Mouse (Mus musculus) left cerebral cortex, postnatal 4 days (tissue): Measurements from ENCODE around the gene Higd1c. TPM values are rescaled to one million over a fixed set of nuclear protein-coding genes. Genes with fewer than 3 reads are reported as not detected.
"Not testable (repeated sequence)": the region's sequence is repeated elsewhere in the genome, so short reads cannot be mapped to it uniquely, and the experiment has no call there.

Source experiments
- DNase-seq: peaks from one replicate; pipeline ENCODE4 v3.0.0-alpha.2; 2022
- intact Hi-C: fragments of 180-260 bp; cut with DNase I; formaldehyde crosslinking; loops from one replicate; pipeline ENCODE4 v1.15.1; 2025
- total RNA-seq, 2 experiments: library from RNA; stranded (reverse); gene quantifications; 2 replicates each; pipeline ENCODE4 v1.2.3; 2021

The Higd1c gene
- total RNA-seq, 2 experiments from 2014 or later: not detected

- intact Hi-C loops, DNase-seq: not testable (repeated sequence)
Observed at GRCm38 (mm10) chr15:100353399-100353798, 10.9 kb upstream of the Higd1c start.

GRCm38 (mm10) chr15:100355876-100356275 lies 8.5 kb upstream of the Higd1c start:
- intact Hi-C loops: no loop called here
- no peak for DNase-seq

DNA sequence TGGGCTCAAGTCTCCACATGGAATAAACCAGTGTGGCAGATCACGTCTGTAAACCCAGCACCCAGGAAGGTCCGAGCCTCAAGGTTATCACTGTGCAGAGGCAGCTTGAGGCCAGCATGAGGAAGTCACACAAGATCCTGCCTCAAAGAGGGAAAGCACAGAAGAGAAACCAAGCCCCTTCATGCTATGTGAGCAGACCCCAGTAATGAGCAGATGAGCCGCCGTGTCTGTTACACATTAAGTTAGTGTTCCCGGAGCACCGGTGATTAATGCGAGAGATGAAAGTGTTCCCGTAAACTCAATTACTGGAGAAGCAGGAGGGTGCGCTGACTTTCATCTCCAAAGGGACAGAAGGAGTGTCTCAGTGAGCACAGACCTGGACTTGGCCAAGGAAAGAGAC lies 1.6 kb downstream of the Higd1c start:
- intact Hi-C loops, DNase-seq: not testable (repeated sequence)

DNA sequence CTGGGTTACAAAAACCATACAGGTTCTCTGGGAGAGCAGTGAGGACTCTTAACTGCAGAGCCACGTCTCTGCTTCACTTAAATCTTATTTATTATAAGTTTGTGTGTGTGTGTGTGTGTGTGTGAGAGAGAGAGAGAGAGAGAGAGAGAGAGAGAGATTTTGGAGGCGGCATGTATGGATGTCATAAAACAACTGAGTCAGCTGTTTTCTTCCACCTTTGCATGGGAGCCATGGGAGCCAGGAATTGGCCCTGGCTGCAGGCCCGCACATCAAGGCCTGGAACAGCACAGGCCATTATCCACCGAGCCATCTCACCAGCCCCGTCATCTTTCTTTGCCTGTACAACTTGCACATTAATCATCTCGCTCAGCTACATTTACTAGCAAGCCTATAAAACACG lies 2.8 kb downstream of the Higd1c start:
- no peak for DNase-seq
- intact Hi-C loops: no loop called here

- intact Hi-C loops: no loop called here
Observed at GRCm38 (mm10) chr15:100375066-100375465, 10.7 kb downstream of the Higd1c start.

DNA sequence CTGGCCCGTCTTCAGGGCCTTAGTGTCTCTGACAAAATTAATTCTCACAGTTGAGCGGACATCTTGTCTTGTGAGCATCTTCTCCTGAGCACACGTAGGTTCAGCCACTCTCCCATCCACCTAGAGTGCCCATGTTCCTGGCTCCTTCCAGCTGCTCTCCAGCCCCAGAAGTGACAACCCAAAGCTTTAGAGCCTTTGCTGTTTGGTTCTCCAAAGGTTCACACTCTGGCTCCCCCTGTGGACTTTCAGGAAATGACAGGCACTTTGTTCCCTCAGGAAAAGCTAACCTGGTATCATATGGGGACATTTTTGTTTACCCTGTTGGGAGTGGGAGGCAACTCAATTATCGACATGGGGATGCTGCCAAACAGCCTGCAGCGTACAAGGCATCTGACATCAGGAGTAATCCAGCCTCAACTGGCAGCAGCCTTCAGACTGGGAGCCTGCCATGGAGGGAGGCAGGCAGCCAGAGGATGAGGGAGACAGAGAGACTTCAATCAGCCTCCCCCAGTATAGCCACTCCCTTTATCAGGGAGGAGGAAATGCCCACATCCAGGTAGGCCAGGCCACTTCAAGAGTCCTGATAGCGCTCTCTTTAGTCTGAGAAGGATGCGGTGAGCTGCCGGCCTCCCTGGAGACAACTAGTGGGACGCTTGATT lies 13.6 kb downstream of the Higd1c start:
- peak; percentile 83 for DNase-seq
- intact Hi-C loops: not testable (repeated sequence)

More at GRCm38 (mm10) chr15:100375066-100375465, 10.7 kb downstream of the Higd1c start:
- peak; percentile 69 for DNase-seq

DNA sequence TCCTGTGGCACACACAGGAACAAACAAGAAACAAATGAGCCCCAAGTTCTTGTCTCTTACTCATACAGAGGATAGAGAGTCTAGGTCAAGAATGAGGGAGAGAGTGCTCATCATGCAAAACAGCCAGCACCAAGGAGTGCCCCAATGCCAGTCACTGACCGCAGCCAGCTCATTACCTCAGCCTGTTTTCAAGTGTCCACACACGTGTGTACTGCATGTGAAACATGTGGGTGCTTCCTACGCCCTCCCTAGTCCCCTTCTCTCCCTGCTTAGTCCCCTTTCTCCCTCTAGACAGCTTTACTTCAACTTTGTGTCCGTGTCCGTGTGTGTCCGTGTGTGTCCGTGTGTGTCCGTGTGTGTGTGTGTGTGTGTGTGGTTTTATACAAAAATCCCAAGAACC lies 15.3 kb downstream of the Higd1c start:
- intact Hi-C loops: no loop called here
- DNase-seq: no peak

DNA sequence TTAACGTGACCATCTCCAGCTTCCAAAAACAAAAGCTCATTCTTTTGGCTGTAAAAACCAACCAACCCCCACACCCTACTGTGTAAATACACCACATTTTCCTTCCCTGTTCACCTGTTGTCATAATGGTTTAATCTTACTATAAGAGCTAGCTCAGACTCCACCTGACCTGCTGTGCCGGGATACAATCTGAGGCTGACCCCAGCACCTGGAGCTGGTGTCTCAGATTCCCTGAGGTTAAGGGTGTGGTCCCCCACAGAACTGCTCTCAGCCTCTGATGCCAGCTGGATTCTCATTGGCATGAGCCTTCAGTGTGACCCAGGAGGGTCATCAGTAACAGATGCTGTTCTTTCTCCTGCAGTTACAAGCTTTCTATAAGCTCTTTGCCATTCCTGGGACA lies 15.8 kb downstream of the Higd1c start:
- DNase-seq: no peak
- intact Hi-C loops: no loop called here

DNA sequence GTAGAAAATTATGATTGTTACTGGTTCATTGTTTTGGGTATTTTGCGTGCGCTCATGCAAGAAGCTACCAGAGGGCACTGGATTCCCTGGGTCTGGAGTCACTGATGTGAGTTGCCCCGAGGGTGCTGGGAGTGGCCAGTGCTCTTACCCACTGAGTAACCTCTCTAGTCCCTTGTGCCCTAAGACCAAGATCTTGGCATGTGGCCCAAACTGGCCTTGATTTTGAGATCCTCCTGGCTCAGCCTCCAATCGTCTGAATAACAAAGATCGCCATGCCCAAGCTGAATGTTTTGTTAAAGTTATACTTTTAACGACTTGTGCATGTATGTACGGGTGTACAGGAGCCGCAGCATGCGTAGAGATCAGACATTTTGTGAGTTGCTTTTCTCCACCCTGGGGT lies 21.4 kb downstream of the Higd1c start:
- no peak for DNase-seq
- intact Hi-C loops: no loop called here

- intact Hi-C loops: no loop called here
- DNase-seq: no peak
Observed at GRCm38 (mm10) chr15:100387544-100388223, 23.3 kb downstream of the Higd1c start.

DNA sequence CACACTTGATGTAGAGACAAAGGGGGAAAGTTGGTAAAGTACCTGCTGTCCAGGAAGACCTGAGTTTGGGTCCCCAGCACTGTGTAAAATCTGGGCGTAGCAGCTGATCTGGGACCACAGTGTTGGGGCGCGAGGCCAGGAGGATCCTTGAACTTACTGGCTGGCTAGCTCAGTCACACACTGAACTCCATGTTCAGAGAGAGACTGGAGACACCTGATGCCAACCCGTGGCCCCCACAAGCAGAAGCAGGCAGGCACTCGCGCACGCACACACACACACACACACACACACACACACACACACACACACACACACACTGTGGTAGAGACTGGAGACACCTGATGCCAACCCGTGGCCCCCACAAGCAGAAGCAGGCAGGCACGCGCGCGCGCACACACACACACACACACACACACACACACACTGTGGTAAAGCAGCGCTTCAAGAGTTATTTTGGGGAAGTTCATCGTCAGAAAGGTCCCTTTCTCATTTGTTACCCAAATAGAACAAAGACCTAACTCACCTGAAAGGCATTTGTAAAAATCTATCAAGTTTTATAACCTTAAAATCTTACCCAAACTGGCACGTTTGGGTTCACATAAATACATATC lies 24.0 kb downstream of the Higd1c start:
- no peak for DNase-seq
- intact Hi-C loops: no loop called here

DNA sequence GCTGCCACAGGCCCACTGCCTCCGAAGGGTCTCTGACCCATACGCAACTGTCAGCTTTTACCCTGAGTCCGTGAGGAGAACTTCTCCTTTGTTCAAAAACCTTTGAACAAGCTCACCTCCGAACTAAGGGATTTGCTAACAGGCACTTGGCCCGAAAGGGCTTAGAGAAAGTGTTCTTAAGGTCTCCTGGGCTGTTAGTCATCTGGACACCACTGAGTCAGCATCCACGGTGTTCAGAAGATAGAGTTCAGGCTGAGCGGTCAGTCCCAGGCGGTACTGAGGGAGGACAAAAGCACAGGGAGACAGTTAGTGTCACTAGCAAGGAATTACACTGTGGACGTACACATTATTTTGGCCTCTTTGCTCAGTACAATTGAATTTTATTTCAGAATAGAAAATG lies 24.5 kb downstream of the Higd1c start:
- intact Hi-C loops: no loop called here

DNA sequence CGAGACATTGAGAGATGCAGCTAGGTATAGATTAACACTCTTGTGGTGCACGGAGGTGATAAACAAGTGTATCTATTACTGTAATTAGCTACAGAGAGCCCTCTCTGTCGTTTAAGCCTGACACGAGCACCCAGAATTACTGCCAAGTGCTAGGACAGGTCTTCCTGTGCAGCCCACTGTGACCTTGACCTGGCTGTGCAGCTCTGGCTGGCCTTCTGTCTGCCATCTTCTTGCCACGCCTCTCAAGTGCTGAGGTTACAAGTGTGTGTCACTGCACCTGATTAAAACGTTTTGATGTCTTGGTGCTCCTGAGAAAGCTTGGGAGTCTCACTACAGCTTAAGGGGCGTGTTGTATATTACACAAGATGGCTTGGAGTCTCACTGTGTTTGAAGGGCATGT lies 26.7 kb downstream of the Higd1c start:
- intact Hi-C loops: no loop called here
- no peak for DNase-seq

More for the DNA sequence above, 24.5 kb downstream of the Higd1c start:
- DNase-seq: no peak

DNA sequence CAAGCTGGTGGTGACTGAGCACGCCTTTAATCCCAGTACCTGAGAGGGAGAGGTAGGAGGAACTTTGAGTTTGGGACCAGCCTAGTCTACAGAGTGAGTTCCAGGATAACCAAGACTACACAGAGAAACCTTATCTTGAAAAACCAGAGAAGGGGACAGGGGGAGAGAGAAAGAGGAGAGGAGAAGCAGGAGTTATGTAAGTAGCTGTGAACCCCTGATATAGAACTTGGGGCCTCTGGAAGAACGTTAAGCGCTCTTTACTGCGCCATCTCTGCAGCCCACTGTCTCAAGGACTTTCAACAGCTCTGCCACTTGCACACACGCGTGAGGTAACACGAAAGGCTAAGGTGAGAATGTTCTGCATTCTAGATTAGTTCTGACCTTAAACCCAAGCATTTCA lies 27.3 kb downstream of the Higd1c start:
- DNase-seq: no peak

DNA sequence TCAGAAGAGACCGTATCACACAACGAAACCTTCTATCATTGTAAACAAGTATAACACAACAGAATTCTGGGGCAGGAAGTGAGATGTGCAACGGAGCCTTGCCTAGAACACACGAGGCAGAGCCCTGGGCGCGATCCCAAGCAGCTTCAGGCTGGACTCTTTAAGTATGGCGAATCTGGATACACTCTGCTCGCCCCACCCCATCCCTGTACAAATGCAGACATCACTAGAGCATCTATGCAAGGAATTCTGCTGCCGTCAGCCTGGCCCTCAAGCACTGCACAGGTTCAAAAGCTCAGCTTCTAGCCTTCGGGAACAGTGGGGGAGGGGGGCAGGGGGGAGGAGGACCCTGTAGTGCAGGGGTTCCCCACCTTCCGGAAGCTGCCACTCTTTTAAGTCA lies 28.7 kb downstream of the Higd1c start:
- intact Hi-C loops: no loop called here
- no peak for DNase-seq

More for the DNA sequence above, 27.3 kb downstream of the Higd1c start:
- intact Hi-C loops: no loop called here

DNA sequence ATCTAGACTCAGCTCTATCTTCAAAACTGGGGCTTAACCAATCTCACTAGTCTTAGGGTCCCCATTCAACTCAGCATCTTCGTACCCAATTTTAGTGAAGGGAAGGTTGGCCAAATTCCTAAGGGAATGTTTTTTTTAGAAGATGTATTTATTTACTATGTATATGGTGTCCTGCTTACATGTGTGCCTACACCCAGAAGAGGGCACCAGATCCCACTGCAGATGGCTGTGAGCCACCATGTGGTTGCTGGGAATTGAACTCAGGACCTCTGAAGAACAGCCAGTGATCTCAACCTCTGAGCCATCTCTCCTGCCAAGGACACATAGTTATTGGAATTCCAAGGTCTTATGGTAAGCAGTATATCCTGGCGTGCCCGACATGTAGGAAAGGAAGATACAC lies 31.2 kb downstream of the Higd1c start:
- DNase-seq: no peak
- intact Hi-C loops: no loop called here

DNA sequence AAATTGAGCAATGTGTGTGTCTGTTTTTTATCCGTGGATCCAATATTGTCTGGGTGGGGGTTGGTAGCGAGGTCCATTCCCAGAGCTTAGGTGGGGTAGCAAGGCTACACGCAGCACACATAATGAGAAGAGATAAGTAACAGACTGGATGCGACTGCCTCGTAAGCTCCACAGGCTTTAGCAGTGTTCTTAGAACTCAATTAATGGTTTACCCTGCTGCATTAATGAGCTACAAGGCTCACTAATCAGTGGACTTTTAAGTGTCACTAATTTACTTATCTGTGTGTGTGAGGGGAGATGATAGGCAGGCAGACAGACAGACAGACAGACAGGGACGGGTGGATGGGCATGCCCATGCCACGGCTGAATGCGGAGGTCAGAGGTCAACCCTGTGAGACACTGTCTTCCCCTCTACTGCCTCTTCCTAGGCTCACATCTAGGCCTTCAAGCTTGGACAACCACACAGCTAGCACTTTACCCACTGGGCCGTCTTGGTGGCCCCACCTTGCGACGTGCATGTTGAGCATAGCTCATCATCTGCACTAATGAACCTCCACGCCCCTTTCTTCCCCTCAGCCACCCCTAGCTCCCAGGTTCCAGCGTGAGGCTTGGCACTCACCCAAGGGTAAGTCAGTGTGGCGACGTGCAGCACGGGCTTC lies 36.4 kb downstream of the Higd1c start:
- intact Hi-C loops: no loop called here

GRCm38 (mm10) chr15:100401811-100402210 lies 37.5 kb downstream of the Higd1c start:
- intact Hi-C loops: no loop called here
- no peak for DNase-seq

More for the DNA sequence above, 36.4 kb downstream of the Higd1c start:
- DNase-seq: no peak

DNA sequence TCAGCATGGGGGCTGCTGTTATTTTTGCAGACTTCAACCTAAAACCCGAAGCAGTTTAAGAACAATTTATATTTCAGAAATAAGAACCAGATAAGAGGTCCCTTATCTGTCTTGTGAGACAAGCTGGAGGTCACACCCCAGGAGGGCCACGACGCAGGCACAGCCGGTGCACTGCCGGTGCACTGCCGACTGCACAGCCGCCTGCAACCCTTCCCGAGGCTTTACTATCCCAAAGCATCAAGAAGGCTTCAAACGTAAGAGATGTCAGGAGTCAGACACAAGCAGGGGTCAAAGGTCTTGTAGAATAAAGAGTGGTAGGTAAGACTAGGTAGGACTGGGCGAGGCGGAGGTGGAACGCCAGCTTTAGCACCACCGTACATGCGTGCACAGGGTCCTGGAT lies 38.0 kb downstream of the Higd1c start:
- intact Hi-C loops: no loop called here
- DNase-seq: no peak

- intact Hi-C loops: no loop called here
- no peak for DNase-seq
Observed at GRCm38 (mm10) chr15:100402798-100403197, 38.5 kb downstream of the Higd1c start.

GRCm38 (mm10) chr15:100403318-100404000 lies 39.1 kb downstream of the Higd1c start:
- intact Hi-C loops: no loop called here
- DNase-seq: no peak
